Mouse (Mus musculus): ENCODE results near the gene Col3a1.

Col3a1 gene

DNA sequence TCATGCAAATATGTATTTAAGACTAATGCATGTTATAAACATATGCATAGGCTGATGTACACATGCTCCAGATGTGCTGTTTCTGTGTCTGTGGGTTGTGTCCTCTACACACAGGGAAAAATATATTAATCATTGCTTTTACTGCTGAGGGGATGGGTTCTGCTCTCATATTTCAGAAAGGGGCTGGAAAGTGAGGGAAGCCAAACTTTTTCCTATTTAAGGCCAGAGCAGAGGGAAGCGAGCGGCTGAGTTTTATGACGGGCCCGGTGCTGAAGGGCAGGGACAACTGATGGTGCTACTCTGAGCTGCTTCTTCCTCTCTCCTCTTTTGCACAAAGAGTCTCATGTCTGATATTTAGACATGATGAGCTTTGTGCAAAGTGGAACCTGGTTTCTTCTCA, at the start of gene Col3a1:
TSS of gene Col3a1 (plus strand) at position 151 of the 400 bp plus-strand sequence.
- peak; percentile 51 for DNase-seq (ENCODE audit: low spot score)

DNA sequence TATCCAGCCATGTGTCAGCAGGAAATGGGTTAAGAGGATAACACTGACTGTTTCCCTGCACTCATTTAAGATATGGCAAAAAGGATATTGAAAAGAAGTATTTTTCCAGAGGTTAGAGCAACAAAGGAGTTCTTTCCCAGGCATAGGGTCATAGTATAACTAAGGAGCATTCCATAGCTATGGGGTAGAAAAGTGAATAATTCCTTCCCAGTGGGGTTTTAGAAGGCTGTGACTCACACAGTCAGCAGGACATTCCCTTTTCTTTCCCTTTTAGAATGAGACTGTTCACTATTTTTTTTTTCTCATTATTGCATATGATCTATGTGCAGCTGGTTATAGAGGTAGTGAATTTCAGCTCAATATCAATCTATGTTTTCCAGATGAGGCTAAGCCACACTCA, 41.9 kb upstream of the Col3a1 start:
- no peak for DNase-seq (ENCODE audit: low spot score)

GRCm38 (mm10) chr1:45276006-45276539, 35.3 kb upstream of the Col3a1 start:
- no peak for DNase-seq (ENCODE audit: low spot score)

DNA sequence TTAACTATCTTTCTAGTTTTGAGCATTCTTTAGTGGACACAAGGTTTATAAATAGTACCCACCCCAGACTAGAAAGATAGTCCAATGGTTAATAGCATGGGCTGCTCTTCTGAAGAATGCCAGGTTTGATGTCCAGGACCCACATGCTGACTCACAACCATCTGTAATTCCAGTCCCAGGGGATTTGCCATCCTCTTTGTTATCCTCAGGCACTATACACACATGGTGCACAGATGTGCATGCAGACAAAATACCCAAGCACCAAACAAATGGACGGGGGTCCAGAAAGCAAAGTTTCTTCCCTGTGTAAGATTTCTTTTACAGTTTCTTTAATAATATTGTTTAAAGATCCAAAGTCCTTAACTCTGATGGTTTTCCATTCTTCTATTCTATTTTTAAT, 23.4 kb upstream of the Col3a1 start:
- peak; percentile 73 for DNase-seq (ENCODE audit: low spot score)

- no peak for DNase-seq (ENCODE audit: low spot score)
These were observed 21.3 kb upstream of the Col3a1 start for GRCm38 (mm10) chr1:45290037-45290436.

DNA sequence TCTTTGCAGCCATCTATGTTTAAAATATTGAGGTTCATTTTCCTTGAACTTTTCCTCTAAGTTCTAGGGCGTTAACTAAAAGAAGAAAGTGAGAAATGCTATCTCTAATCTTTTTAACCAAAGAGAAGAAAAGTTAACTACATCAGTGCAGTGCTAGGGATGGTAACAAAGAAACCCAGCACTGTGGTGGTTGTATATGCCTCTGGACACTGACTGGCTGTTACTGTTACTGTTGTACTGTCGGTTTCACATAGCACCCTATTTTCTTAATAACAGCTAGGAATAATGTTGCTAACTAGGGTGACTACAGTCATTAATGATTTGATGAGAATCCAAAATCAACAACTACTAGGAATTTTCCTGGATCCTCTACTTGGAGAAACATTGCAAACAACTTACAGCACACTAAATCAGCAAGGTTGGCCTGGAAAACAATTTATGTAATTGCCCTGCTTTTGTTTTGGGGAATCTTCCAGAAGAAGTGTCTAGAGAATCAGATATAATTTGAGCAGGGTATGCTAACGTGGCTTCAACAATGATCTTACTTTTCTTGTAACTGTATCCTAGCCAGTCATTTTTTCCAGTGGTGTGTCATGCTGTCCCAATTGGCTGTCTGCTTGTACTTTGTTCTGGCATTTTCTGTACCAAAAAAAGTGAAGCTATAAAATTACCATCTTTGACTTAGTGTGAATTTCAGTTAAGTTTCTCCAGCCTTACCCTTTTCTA, 11.8 kb upstream of the Col3a1 start:
- DNase-seq (ENCODE audit: low spot score) = no peak

DNA sequence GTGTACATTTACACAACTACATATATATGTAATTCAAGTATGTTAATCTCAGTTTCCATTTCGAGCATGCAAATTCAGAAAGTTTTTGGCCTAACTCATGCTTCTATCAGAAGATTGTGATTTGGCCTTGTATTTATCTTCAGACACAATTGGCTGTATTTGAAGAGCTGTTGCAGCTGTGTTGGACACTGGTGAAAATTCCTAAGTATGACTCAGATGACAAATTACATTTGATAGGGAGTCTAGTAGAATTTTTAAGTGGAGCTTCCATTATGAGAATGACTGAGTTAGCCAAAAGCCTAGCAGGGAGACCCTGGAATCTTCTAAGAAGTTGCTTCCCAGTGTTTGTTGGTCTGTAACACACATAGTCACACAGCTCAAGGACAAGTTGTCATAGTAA, 7.1 kb upstream of the Col3a1 start:
- no peak for DNase-seq (ENCODE audit: low spot score)

DNA sequence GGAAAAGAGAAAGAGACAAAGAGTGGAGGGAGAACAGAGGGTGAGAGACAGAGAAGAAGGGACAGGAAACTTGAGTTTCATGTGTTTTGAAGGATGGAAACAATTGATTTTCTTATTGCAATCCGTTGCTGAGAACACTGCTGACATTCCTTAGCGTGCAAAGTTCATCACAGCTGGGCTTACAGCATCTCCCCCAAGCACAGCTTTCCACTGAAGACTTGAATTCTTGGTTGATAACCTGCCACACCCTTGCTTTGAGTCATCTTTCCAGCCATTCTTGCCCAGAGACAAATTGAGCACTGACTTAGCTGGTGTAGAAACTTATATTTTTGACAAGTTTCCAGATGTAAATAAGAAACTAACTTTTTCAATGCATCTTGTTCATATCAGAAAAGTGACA, 2.3 kb upstream of the Col3a1 start:
- DNase-seq (ENCODE audit: low spot score) = no peak

DNA sequence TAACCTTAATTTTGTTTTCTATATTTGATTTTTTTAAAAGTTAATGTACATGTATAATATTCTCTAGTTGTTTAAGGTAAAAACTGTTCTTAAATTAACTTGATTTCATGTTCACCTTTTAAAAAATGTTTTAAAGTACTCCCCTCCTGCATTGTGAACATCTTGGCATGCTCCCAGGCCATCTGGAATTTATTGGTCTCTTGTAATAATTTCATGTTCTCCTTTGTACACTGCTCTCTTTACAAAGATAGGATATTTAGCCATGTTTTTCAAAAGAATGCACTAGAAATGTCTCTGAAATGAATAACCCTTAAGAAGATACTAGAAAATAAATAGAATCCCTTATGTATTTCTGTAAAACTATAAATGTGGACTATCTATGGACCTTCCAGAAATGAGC, 624 bp downstream of the Col3a1 start:
- no peak for DNase-seq (ENCODE audit: low spot score)

DNA sequence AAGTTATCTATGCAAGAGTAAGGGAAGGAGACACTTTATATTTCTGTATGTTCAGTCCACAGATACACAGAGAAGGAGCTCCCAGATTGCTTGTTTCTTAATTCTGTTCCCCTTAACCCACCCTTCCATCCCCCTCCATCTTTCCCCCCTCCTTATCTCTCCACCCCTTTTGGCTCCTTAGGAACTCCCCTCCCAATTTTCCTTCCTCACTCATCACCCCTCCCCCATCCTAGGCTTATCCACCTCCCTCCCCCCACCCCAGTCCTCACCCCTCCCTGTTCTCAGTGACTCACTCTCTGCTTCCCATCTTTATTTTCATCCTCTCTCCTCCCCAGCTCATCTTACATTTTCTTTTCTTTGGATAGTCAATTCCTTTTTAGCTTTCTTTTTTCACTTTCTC, 1.5 kb downstream of the Col3a1 start:
- DNase-seq (ENCODE audit: low spot score) = peak; percentile 52

DNA sequence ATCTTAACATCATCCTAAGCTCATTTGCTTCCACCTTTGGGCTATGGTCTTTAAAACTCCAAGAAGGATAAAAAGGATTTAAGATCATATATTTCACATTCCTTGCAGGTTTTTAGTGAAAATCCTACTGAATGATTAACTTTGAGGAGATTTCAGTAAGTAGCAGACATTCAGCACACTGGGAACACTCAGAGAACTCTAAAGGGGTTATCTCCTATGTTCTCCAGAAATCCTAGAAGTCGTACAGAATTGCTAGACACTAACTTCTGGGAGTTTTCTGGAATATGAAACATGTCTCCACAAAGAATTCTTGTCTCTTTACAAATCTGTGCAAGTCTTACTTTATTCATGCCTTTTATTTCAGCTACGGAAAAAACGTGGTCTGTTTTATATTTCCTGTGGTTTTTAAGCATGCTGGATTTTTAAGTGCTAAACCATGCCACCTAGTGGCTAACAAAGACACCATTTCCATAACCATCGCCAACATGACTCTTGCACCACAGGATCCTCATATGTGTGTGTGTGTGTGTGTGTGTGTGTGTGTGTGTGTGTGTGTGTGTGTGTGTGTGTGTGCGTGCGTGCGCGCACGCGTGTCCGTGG, 2.5 kb downstream of the Col3a1 start:
- peak; percentile 87 for DNase-seq (ENCODE audit: low spot score)

DNA sequence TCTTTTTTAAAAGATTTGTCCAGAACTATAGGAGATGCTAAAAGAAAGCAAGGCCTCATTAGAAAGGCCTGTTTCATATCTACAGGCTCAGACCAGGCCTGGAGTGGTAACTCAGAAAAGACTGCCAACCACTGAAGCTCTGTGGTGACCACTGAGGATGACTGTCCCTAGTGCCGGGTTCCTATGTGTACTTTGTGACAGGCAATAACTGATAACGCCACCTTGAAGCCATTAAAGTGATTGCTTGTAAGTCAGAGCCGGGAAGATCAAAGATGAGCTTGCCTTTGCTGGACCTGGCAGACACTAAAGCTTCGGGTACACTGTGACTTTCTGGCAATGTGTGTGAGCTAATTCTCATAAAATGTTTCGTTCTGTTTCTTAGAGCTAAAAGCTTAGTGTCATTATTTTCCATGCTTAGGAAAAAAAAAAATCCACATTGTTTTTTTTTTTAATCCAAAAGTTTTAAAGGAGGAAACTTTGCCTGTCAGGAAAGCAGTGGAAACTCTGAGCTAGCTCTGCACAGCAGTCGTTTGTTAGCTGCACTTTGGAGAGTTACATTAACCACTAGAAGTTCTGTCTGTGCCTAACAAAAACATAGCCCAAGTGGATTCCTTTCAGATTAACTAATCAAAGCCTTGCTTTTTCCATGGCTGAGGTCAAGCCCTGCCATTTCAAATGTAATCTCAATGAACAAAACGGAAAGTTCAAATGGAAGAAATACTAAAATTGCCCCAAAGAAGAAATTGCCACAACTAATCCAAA, 4.6 kb downstream of the Col3a1 start:
- DNase-seq (ENCODE audit: low spot score) = peak; percentile 59

GRCm38 (mm10) chr1:45318241-45318640, 6.9 kb downstream of the Col3a1 start:
- no peak for DNase-seq (ENCODE audit: low spot score)

DNA sequence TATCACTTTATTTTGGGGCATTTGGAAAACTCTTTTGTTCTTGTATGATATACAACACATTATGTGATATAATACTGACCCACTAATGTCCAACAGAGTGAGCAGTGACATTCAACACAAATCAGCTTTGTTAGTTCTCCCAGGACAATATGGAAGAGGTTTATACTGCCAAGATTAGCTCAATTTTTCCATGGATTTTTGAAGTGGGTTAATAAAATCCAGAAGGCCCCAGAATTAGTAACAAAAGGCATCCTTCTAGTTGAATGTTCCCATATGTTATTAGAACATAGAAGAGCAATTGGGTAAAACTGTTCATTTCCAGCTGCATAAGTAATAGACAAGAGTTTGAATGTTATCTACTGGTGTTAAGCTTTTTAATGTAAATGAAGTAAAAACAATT, 9.5 kb downstream of the Col3a1 start:
- no peak for DNase-seq (ENCODE audit: low spot score)

DNA sequence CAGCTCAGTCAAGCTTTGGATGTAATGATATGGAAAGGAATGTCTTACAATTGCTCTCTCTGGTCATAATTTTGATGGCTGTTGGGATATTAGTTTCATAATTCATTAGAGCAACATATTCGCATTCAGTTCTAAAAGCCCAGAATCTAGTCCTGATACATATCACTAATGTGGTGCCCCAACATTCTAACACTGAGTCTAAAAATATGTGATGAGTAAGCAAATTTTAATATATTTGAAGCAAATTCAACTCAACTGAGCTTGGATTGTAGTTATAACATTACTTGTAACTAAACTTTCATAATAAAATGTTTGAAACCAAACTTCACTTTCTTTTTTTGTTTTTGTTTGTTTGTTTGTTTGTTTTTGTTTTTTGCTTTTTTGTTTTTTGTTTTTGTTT, 17.8 kb downstream of the Col3a1 start:
- no peak for DNase-seq (ENCODE audit: low spot score)

GRCm38 (mm10) chr1:45355944-45356343, 44.6 kb downstream of the Col3a1 start:
- no peak for DNase-seq (ENCODE audit: low spot score)

- no peak for DNase-seq (ENCODE audit: low spot score)
These were observed 46.7 kb downstream of the Col3a1 start for GRCm38 (mm10) chr1:45358020-45358419.

- no peak for DNase-seq (ENCODE audit: low spot score)
These were observed 47.8 kb downstream of the Col3a1 start for GRCm38 (mm10) chr1:45359147-45359546.

DNA sequence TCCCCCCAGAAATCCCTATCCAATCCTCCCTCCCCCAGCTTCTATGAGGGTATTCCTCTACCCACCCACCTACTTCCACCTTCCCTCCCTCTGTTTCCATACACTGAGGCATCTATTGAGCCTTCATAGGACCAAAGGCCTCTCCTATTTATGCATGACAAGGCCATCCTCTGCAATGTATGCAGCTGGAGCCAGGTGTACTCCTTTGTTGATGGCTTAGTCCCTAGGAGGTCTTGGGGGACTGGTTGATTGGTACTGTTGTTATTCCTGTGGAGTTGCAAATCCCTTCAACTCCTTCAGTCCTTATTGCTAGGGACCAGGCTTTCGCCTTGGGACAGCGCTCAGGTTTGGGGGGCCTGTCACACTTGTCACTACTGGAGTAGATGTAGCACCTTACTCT, 48.3 kb downstream of the Col3a1 start:
- DNase-seq (ENCODE audit: low spot score) = no peak

DNA sequence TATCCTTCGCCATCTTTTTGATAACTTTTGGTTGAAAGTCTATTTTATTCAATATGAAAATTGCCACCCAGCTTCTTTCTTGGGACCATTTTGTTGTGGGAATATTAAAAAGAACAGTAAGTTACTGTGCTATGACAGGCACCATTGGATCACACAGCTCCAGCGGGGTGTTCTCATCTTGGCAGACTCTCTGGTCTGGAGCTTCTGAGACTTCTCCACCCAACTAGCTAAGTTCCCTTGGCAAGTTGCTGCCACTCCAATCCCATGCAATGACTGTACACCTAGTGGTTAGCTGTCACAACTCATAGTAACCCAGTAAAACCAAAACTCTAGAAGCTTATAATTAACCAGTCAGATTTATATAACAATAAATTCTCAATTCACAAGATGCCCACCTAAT, 51.9 kb downstream of the Col3a1 start:
- no peak for DNase-seq (ENCODE audit: low spot score)

- no peak for DNase-seq (ENCODE audit: low spot score)
These were observed 54.1 kb downstream of the Col3a1 start for GRCm38 (mm10) chr1:45365427-45365826.

DNA sequence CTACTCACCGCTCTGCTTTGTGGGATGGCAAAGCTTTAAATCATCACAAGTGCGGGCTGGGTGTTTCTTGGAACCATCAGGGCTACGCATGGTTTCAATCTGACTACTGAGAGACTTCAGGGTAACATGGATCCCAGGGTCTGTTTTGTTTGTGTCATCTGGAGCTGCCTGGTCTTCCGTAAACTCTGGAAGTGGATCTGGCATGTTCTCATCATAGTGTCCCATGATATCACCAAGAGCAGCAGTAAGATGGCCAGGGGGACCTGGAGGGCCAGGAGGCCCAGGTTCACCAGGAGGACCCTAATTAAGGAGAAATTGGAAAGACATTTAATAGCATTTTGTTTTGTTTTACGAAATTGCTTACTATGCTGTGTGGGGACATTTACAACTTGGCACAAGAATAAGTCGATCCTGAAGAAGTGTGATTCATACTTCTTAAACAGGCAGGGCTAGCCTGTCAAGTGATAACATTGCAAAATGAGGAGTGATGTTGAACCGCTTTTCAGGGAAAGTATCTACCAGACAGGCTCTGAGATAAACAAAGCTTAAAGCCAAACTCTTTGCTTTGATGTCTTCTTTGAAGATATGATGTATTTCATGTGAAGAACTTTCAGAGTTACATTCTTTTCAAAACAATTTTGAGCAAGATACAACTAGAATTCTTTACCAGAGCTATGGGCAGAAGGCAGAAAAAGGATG, 68.8 kb downstream of the Col3a1 start:
- DNase-seq (ENCODE audit: low spot score) = peak; percentile 17

All from embryo, embryonic 10 days (tissue).